Mouse (Mus musculus): ENCODE data around the gene Zfp366.

GRCm38 (mm10) chr13:99185573-99185972 lies 950 bp downstream of the Zfp366 start:
- TF ChIP-seq CTCF (IDR thresholded peaks at IDR 0.05; ENCODE audit: extremely low read depth, insufficient read depth, insufficient read length, insufficient replicate concordance): no peak
- TF ChIP-seq POLR2A (IDR thresholded peaks at IDR 0.05; ENCODE audit: low read depth, low read length): no peak

Measured in spleen, adult 2 months (tissue).